Mouse (Mus musculus): Measurements from ENCODE around the gene Aldh1l1. TPM values are rescaled to one million over a fixed set of nuclear protein-coding genes. Genes with fewer than 3 reads are reported as not detected.

Aldh1l1 gene
- polyA plus RNA-seq, 1 experiment from 2014 or later, result 2.2 TPM

GRCm38 (mm10) chr6:90466847-90467410, 19.3 kb upstream of the Aldh1l1 start:
- Histone ChIP-seq H3K9me3 (ENCODE audit: control insufficient read depth, low read length) (no peaks in the 10 kb centered on the region), H3K4me1 (ENCODE audit: control insufficient read depth, insufficient read depth, low read length) (peaks cover 18% of the 10 kb centered on the region), H3K27me3 (replicated peaks; ENCODE audit: control insufficient read depth, insufficient read depth, low read length) (peaks cover 14% of the 10 kb centered on the region), H3K4me3 (ENCODE audit: low read depth, low read length) (no peak overlapping the region), H3K9ac (ENCODE audit: low read depth, low read length) (no peak overlapping the region), H3K36me3 (ENCODE audit: control insufficient read depth, insufficient read depth, low read length) (no peaks in the 10 kb centered on the region), H3K4me2 (ENCODE audit: low read depth, low read length) (no peak overlapping the region), H3K27ac (replicated peaks; ENCODE audit: low read depth, low read length) (no peak overlapping the region)
- DNase-seq (ENCODE audit: low spot score) (no peak), ATAC-seq (ENCODE audit: low read depth) (no peak)
- WGBS, result 89% methylated on average over 12 of the region's 12 CpGs

- no peak overlapping the region for H3K9ac ChIP-seq (ENCODE audit: low read depth, low read length)
- no peak overlapping the region for H3K27ac ChIP-seq (replicated peaks; ENCODE audit: low read depth, low read length)
- no peak overlapping the region for H3K4me3 ChIP-seq (ENCODE audit: low read depth, low read length)
- peaks cover 13% of the 10 kb centered on the region for H3K4me1 ChIP-seq (ENCODE audit: control insufficient read depth, insufficient read depth, low read length)
- DNase-seq (ENCODE audit: low spot score), result no peak
- ATAC-seq (ENCODE audit: low read depth), result no peak
- peaks cover 3% of the 10 kb centered on the region; the same call in 1 of the 2 replicates for H3K27me3 ChIP-seq (replicated peaks; ENCODE audit: control insufficient read depth, insufficient read depth, low read length)
- no peak overlapping the region for H3K4me2 ChIP-seq (ENCODE audit: low read depth, low read length)
- H3K9me3 ChIP-seq (ENCODE audit: control insufficient read depth, low read length), result no peaks in the 10 kb centered on the region
- 85% methylated on average over 1 of the region's 1 CpGs for WGBS
- H3K36me3 ChIP-seq (ENCODE audit: control insufficient read depth, insufficient read depth, low read length), result no peaks in the 10 kb centered on the region
Measured at GRCm38 (mm10) chr6:90468216-90468615, 18.0 kb upstream of the Aldh1l1 start.

- Histone ChIP-seq H3K27ac (replicated peaks; ENCODE audit: low read depth, low read length) (no peak overlapping the region), H3K9me3 (ENCODE audit: control insufficient read depth, low read length) (no peaks in the 10 kb centered on the region), H3K4me3 (ENCODE audit: low read depth, low read length) (no peak overlapping the region), H3K36me3 (ENCODE audit: control insufficient read depth, insufficient read depth, low read length) (no peaks in the 10 kb centered on the region), H3K4me1 (ENCODE audit: control insufficient read depth, insufficient read depth, low read length) (peaks cover 8% of the 10 kb centered on the region), H3K9ac (ENCODE audit: low read depth, low read length) (no peak overlapping the region), H3K4me2 (ENCODE audit: low read depth, low read length) (no peak overlapping the region), H3K27me3 (replicated peaks; ENCODE audit: control insufficient read depth, insufficient read depth, low read length) (no peaks in the 10 kb centered on the region)
- DNase-seq (ENCODE audit: low spot score), result no peak
- WGBS, result 87% methylated on average over 6 of the region's 6 CpGs
- ATAC-seq (ENCODE audit: low read depth), result no peak
Measured at GRCm38 (mm10) chr6:90469041-90469440, 17.2 kb upstream of the Aldh1l1 start.

GRCm38 (mm10) chr6:90470255-90470654, 16.0 kb upstream of the Aldh1l1 start:
- H3K27ac ChIP-seq (replicated peaks; ENCODE audit: low read depth, low read length), result peak overlapping the region; percentile 75; the same call in 1 of the 2 replicates
- H3K4me1 ChIP-seq (ENCODE audit: control insufficient read depth, insufficient read depth, low read length), result peaks cover 8% of the 10 kb centered on the region
- 95% methylated on average over 2 of the region's 2 CpGs for WGBS
- H3K9ac ChIP-seq (ENCODE audit: low read depth, low read length), result no peak overlapping the region
- H3K36me3 ChIP-seq (ENCODE audit: control insufficient read depth, insufficient read depth, low read length), result no peaks in the 10 kb centered on the region
- no peak overlapping the region for H3K4me2 ChIP-seq (ENCODE audit: low read depth, low read length)
- ATAC-seq (ENCODE audit: low read depth) (no peak), DNase-seq (ENCODE audit: low spot score) (no peak)
- no peaks in the 10 kb centered on the region for H3K9me3 ChIP-seq (ENCODE audit: control insufficient read depth, low read length)
- no peak overlapping the region for H3K4me3 ChIP-seq (ENCODE audit: low read depth, low read length)
- no peaks in the 10 kb centered on the region for H3K27me3 ChIP-seq (replicated peaks; ENCODE audit: control insufficient read depth, insufficient read depth, low read length)

- H3K27ac ChIP-seq (replicated peaks; ENCODE audit: low read depth, low read length), result peak overlapping the region; percentile 75
- H3K9ac ChIP-seq (ENCODE audit: low read depth, low read length), result peak overlapping the region; percentile 19; the same call in 1 of the 2 replicates
- H3K4me3 ChIP-seq (ENCODE audit: low read depth, low read length), result no peak overlapping the region
- WGBS, result 24% methylated on average over 12 of the region's 12 CpGs
- no peaks in the 10 kb centered on the region for H3K9me3 ChIP-seq (ENCODE audit: control insufficient read depth, low read length)
- ATAC-seq (ENCODE audit: low read depth) (peak; percentile 74), DNase-seq (ENCODE audit: low spot score) (peak; percentile 70)
- H3K27me3 ChIP-seq (replicated peaks; ENCODE audit: control insufficient read depth, insufficient read depth, low read length), result no peaks in the 10 kb centered on the region
- no peaks in the 10 kb centered on the region for H3K36me3 ChIP-seq (ENCODE audit: control insufficient read depth, insufficient read depth, low read length)
- no peak overlapping the region for H3K4me2 ChIP-seq (ENCODE audit: low read depth, low read length)
- peaks cover 8% of the 10 kb centered on the region for H3K4me1 ChIP-seq (ENCODE audit: control insufficient read depth, insufficient read depth, low read length)
Measured at GRCm38 (mm10) chr6:90470947-90471541, 15.2 kb upstream of the Aldh1l1 start.

- Histone ChIP-seq H3K4me2 (ENCODE audit: low read depth, low read length) (no peak overlapping the region), H3K4me1 (ENCODE audit: control insufficient read depth, insufficient read depth, low read length) (peaks cover 8% of the 10 kb centered on the region), H3K9me3 (ENCODE audit: control insufficient read depth, low read length) (no peaks in the 10 kb centered on the region), H3K9ac (ENCODE audit: low read depth, low read length) (no peak overlapping the region), H3K27me3 (replicated peaks; ENCODE audit: control insufficient read depth, insufficient read depth, low read length) (no peaks in the 10 kb centered on the region), H3K4me3 (ENCODE audit: low read depth, low read length) (no peak overlapping the region), H3K27ac (replicated peaks; ENCODE audit: low read depth, low read length) (no peak overlapping the region), H3K36me3 (ENCODE audit: control insufficient read depth, insufficient read depth, low read length) (no peaks in the 10 kb centered on the region)
- DNase-seq (ENCODE audit: low spot score) (no peak), ATAC-seq (ENCODE audit: low read depth) (no peak)
- 69% methylated on average over 4 of the region's 4 CpGs for WGBS
Measured at GRCm38 (mm10) chr6:90472079-90472478, 14.1 kb upstream of the Aldh1l1 start.

GRCm38 (mm10) chr6:90472697-90473096, 13.5 kb upstream of the Aldh1l1 start:
- DNase-seq (ENCODE audit: low spot score) (no peak), ATAC-seq (ENCODE audit: low read depth) (no peak)
- Histone ChIP-seq H3K36me3 (ENCODE audit: control insufficient read depth, insufficient read depth, low read length) (no peaks in the 10 kb centered on the region), H3K4me1 (ENCODE audit: control insufficient read depth, insufficient read depth, low read length) (peaks cover 8% of the 10 kb centered on the region), H3K9me3 (ENCODE audit: control insufficient read depth, low read length) (no peaks in the 10 kb centered on the region), H3K27me3 (replicated peaks; ENCODE audit: control insufficient read depth, insufficient read depth, low read length) (no peaks in the 10 kb centered on the region), H3K9ac (ENCODE audit: low read depth, low read length) (no peak overlapping the region), H3K27ac (replicated peaks; ENCODE audit: low read depth, low read length) (no peak overlapping the region), H3K4me3 (ENCODE audit: low read depth, low read length) (no peak overlapping the region), H3K4me2 (ENCODE audit: low read depth, low read length) (no peak overlapping the region)
- 94% methylated on average over 3 of the region's 3 CpGs for WGBS

GRCm38 (mm10) chr6:90473630-90474360, 12.4 kb upstream of the Aldh1l1 start:
- no peak overlapping the region for H3K4me3 ChIP-seq (ENCODE audit: low read depth, low read length)
- ATAC-seq (ENCODE audit: low read depth) (no peak), DNase-seq (ENCODE audit: low spot score) (no peak)
- H3K36me3 ChIP-seq (ENCODE audit: control insufficient read depth, insufficient read depth, low read length), result no peaks in the 10 kb centered on the region
- H3K27ac ChIP-seq (replicated peaks; ENCODE audit: low read depth, low read length), result no peak overlapping the region
- no peaks in the 10 kb centered on the region for H3K27me3 ChIP-seq (replicated peaks; ENCODE audit: control insufficient read depth, insufficient read depth, low read length)
- WGBS, result 95% methylated on average over 24 of the region's 24 CpGs
- no peak overlapping the region for H3K9ac ChIP-seq (ENCODE audit: low read depth, low read length)
- no peaks in the 10 kb centered on the region for H3K9me3 ChIP-seq (ENCODE audit: control insufficient read depth, low read length)
- peaks cover 8% of the 10 kb centered on the region for H3K4me1 ChIP-seq (ENCODE audit: control insufficient read depth, insufficient read depth, low read length)
- H3K4me2 ChIP-seq (ENCODE audit: low read depth, low read length), result no peak overlapping the region
